Mouse (Mus musculus) thymus, postnatal 36 days (tissue): Measurements from ENCODE around the gene Asb9.

Experiments used
- DNase-seq, 2 experiments: peaks; one replicate each; pipeline ENCODE4 v3.0.0; 2022; ENCODE audit warnings: mixed read lengths in 2 of 2

The Asb9 gene

DNA sequence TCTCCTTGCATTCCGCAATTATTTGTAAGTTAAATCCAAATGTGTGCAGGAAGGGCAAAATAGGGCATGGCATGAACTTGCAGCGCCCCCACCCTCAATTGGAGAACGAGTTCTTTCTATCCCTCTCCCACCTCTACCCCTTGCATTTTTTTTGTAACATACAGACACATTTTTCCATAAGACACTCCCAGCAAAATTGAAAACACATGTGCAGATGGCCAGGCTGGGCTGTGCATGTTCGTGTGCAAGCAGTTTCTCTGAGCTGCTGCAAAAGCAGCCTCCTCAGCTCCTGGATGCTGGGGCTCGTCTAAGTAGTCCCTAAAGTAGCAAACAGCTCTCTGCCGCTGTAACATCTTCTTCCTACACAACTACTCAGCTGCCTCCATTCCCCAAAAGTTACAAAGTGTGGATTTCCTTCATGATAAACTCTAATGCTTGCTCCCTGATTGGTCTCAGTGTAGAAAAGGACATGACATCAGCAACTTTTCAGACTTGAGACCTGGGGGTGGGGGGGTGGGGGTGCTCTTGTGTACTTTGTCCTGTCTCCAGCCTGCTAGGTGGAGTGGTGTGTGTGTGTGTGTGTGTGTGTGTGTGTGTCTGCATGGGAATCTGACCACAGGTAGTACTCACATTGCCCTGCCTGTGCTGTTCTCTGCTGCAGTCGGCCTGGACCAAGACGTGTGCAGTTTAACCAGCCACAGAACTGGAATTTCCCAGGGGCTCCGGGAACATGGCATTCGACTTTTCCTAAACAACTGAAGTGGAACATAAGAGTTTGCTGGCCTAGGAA, at the start of gene Asb9:
TSS of gene Asb9 (plus strand) at position 619 of the 790 bp plus-strand sequence.
- DNase-seq, result no peak

DNA sequence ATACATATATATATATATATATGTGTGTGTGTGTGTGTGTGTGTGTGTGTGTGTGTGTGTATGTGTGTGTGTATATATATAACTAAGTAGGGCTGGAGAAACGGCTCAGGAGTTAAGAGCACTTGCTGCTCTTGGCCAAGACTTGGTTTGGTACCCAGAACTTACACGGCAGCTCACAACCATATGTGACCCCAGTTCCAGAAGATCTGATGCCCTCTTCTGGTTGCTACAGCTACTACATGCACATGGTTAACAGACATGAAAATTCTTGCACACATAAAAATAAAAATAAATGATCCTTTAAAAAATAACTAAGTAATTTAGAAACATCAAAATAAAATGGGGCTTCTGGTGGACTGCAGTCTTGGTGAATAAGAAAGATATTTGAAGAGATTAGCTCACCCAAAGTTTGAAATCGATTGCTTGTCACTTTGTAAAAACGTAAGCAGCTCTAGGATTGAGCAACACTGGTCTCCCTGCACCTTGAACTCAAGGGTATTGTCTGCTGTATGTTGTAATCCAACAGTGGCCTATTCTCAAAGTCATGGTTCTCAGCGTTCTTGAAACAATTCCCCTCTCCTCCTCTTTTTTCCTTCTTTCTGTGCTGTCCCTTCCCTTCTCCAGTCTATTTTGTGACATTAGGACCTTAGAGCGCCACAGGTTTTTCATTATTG, 46.8 kb upstream of the Asb9 start:
- DNase-seq, result no peak

DNA sequence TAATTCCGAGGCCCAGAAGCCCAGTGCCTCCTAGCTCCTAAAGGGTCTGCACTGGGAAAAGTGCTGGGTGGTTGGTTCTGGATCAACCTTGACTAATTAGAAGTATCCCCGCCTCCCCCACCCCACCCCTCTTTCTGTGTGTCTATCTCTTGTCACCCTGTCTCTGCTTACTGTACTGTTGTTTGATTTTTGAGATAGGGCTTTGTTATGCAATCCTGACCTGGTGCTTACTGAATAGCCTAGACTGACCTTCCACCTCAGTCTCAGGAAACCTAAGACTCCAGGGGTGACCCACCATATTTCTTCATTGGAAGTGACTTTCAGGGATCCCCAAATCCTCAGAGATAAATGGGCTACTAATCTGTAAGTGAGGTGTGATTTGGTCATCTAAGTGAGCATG, 3.9 kb upstream of the Asb9 start:
- DNase-seq, result no peak

DNA sequence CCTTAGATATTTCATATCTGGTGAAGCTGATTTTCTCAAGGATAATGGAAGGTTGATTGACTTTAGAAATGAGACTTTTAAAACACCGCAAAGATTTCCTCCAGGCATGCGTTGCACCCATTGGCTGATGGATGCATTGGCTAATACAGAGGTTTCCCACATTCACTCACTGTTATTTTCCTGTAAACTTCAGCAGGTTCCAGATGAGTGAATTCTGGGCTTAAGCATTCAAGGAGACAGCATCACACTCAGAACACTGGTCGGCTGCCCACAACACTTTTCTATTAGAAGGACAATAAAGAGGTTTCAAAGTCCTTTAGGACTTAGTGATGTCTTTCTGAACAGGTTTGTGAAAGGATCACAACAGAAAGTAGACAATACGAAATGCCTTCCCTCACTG, 941 bp downstream of the Asb9 start:
- DNase-seq, result no peak

DNA sequence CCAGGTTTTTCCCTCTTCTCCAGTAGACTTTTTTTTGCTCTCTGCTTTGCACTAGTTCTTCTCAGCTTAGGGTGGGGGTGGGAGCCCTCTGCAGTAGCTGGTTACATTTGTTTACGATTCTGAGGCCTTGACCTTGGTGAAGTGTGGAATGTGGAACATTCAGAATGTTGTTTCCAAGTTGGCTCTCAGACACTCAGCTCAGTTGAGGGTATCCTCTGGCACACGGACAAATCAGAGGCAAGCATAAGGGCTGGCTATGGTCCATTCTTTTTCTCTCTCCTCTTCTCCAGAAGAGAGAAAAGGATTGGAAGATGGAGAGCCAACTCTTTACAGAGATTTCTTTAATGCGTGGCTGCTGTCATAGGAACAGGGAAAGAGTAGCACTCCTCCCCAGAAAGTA, 2.6 kb downstream of the Asb9 start:
- no peak for DNase-seq

DNA sequence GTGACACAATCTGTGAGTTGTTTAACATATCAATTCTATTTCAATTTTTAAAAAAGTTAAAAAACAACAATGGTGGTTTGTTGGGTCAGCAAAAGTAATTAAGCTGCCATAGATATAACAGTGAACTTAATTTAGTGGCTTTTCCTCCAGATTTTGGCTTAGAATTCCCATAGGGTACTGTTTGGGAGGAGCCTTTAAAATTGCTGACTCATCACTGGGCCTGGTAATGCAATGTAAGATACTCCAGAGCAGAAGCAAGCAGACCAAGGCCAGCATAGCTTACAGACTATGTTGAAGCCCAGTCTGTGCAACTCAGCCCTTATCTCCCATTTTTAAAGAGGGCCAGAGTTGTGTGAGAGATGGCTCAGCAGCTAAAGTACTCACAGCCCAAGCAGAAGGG, 16.0 kb downstream of the Asb9 start:
- no peak for DNase-seq

DNA sequence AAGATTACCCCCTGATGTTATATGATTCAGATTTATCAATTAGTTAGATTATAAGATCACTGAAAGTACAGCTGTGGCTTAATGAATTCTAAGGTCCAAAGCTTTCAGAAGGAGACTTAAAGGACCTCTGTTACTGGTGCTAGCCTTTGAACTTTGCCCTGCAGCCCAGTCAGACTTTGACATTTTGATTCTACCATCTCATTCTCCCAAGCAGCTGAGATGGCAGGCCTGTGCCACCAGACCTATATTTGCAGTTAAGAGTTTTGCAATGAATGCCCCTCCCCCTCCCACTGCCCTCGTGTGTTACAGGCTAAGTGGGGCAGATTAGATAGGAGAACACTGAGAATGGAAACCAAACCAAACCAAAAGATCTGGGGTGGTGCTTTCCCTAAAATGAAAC, 20.4 kb downstream of the Asb9 start:
- no peak for DNase-seq

DNA sequence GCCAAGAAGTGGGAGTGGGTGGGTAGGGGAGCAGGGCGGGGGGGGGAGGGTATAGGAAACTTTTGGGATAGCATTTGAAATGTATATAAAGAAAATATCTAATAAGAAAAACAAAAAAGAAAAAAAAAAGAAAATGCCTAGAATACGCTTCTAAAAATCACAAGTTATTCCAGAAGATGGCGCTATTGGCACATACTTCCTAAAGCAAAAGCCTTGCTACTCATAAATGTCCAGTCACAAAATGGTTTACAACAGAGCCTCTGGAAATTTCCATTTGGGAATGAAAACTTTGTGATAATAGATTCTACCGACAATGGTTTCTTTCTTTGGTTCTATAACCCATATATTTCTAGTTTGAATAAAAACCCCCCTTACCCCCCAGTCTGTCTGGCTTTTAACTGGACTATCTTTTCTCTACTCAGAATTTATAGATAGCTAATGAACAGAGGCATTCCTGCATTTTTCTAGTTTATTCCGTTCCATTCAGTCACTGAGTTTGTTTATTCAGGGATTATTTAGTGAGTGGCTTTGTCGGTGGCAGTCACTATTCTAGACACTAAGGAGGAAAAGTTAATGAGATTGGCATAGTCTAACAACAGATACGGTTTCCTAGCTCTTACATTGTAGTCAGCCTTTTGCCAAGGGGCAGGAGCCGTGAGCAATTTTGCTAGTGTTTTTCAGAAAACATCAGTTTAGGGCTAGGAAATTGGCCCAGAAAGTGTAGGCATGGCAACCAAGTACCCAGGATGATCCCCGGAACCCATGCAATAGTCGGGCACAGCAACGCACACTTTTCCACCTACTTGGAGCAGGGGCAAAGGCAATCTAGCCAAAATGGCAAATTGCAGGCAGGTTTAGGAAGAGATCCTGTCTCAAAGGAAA, 35.5 kb downstream of the Asb9 start:
- DNase-seq, result no peak

DNA sequence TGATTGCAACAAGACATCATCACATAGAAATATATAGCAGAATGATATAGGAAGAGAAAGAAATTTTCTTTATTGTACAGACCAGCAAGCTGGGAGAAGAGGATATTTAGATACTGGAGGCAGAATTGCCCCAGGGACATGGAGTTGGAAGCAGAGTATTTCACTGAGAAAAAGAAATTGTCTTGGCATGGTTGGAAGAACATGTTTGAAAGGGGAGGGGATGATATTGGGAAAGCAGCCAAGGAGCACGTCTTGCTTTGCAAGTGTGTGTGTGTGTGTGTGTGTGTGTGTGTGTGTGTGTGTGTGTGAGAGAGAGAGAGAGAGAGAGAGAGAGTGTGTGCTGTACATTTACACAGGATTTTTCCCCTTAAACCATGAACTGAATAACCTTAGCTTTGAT, 64.1 kb downstream of the Asb9 start:
- DNase-seq, result no peak

DNA sequence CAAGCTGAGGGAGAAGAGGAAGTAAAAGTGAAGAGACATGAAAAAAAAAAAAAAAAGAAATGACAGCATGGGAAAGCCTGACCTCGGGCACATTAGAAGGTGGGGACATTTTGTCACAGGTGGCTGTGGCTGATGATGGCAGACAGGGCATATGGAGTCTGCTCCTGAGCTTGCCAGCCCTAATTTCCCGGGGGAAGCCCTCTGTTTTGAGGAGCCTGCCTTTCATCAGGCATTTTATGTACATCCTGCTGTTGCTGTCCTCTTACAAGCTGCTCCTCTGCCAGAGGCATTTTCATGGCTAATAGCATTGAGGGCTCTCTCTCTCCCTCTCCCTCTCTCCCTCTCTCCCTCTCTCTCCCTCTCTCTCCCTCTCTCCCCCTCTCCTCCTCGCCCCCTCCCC, 70.8 kb downstream of the Asb9 start:
- no peak for DNase-seq
